Mouse (Mus musculus) B cell, adult 2 months (primary cell): ENCODE results near the gene Esrrg.
A peak's percentile ranks its signal among the peaks of the same experiment; 100 is the strongest.

Experiments
- DNase-seq, 2 experiments: peaks; one replicate each; pipeline ENCODE4 v3.0.0; 2022

Gene Esrrg

DNA sequence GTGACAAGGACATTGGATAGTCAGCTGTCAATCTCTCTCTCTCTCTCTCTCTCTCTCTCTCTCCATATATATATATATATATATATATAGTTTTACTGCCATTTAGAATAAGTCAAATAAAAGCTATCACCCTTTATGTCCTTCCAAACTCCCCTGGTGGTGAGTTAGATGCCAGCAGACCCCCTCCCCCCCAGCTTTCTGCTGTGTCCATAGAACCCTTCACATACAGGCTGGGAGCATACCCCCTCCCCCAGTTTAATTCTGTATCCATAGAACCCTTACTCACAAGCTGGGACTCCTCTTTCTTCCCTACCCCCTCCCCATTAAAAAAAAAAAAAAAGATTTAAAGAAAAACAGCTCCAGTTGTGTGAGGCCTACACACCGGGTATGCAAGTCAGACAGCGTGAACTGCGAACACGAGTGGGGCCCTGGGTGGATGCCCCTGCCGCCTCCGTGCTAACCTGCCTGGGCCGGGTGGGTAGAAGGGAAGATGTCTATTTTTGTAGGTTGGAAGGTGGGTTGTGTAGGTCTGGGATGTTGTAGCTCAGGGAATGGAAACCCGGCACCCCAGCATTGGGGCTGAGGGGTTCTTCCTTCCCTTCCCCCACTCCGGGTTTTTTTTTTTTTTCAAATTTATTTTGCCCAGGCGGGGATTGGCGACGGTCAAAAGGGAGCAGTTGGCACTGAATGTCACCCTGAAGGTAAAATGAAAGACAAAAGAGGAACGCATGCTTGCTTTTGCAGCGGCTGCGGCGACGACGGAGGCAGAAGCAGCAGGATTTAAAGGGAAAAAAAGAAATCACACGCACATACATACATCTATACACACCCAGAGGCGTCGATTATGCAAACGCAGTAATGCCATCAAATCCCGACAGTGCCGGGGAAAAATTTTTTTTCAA is 42.4 kb downstream of the Esrrg start:
- DNase-seq: no peak

DNA sequence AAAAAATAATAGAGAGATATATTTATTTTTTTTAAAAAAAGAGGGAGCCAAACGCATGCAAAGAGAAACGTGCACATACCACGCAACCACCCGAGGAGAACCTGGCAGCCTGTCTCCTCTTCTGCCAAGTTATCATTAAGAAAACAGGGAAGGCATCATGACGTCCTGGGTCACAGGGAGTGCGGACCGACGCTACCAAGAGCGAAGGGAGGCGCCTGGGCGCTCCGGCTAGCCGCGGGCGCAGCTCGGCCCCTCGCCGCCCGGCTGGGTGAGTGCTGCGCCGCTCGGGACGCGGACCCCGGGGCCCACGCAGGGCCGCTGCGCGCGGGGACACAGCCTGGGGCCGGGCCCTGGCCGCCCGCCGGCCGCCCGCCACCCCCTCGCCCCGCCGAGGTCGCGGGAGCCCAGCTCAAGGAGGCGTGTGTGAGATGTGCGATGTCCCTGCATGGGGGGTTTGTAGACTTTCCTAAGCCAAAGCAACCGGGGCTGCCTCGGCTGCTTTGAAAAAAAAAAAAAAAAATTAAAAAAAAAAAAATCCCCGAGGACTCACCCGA is 43.2 kb downstream of the Esrrg start:
- DNase-seq: no peak

GRCm38 (mm10) chr1:187652445-187652844 is 43.9 kb downstream of the Esrrg start:
- DNase-seq: peak in 1 of 2 experiments; percentile 5

GRCm38 (mm10) chr1:187653390-187653789 is 44.8 kb downstream of the Esrrg start:
- no peak for DNase-seq

DNA sequence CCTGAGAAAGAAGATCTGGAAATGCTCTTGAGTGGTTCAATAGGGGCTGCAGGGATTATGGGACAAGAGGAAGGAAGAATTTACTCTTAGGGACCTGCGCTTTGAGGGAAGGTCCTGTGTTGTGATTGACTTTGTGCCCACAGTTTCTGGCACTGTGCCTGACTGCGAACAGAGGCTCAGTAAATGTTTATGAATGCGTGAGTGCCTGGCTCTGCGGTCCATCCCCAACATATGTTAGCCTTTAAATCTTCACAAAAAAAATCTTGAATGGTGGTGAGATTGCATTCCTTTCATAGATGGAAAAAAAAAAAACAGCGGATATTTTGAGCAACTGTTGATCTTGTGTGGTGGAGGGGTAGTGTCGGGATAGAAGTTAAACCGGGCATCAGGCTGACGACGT is 52.4 kb downstream of the Esrrg start:
- no peak for DNase-seq

DNA sequence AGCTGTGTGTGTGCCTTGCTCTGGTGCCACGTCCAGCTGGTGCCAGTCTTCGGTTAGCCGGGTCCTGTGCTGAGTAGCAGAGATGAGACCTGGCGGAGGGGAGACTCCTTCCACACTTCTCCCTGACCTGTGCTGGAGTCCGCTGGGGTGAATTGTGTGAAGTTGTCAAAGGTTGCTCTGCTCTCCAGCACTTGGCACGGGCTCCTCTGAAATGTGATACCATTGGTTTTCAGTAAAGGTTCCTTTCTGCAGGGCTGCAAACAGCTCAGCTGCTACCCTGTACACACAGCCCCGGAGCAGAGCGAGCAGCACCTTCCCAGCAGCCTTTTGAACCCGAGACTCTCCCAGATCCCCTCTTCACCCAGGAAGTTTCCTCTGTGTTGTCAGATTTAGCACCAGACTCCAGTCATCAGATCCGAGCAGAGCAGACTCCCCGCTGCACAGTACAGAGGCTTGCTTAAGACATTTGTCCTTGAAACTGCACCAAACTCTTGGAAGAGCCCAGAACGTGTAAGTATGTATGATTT is 53.6 kb downstream of the Esrrg start:
- DNase-seq: no peak

DNA sequence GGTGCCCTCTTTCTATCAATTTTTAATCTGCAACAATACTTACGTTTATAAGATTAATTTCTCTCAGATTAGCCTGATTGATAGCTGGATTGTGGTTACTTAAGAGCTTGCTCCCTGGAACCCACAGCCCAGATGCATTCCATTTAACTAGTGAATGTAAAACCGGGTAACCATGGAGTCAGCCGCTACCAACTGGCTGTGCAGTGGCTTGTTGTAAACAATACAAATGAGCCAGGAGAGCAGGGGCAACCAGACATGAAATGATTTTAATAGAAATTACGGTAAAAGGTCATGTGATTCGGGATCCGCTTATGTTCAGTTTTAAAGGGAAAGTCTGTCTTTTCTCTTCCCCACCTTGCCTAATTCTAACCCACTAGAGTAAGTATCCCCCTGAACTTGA is 54.8 kb downstream of the Esrrg start:
- no peak for DNase-seq

GRCm38 (mm10) chr1:187664261-187664660 is 55.7 kb downstream of the Esrrg start:
- no peak for DNase-seq

DNA sequence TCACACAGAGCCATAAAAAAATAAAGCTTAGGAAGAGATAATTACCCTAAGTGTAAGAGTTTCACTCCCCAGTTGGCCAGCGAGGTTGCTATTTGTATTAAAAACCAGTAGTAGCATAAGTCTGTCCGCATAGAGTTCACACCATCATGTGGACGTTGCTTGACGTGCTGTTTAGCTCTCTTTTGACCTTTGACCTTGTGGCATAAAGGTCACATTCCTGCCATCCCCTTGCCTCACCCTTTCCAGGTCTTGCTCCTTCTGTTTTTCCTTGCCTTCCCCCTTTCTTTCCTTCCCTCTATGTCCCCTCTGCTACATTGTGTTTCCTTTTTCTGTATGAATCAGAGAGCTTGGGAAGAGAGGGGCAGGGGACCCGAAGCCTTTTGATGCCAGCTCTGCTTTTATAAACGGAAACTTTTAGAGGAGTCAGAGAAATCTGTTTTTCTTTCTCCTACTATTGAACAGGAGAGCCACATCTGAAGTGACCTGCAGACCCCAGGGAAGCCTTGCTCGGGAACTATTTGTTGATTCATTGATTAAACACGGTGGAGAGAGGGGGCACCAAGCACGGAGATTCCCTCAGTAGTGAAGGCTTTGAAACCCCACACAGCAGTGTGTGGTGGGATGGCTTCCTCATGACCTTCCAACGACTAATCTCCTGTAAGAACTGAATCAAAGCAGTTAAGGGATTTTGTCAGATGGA is 57.5 kb downstream of the Esrrg start:
- no peak for DNase-seq

- DNase-seq: no peak
Measured at GRCm38 (mm10) chr1:187669746-187670145, 61.2 kb downstream of the Esrrg start.

DNA sequence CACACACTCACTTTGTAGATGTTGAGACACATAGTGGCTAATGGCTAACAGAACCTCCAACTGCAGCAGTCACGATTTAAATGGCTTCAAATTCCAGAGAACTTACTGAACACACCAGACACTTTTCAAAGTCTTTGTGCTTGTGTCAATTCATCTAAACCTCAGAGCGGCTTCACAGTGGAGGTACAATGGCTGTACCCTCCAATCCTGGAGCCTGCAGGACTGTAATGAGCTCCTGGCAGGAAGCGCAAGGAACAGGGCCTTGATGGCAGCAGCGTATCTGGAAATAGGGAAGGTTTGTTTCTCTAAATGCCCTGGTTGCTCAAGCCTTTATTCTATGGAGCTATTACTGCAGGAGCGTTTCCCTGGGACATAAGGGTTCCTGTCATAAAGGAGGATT is 63.9 kb downstream of the Esrrg start:
- no peak for DNase-seq

DNA sequence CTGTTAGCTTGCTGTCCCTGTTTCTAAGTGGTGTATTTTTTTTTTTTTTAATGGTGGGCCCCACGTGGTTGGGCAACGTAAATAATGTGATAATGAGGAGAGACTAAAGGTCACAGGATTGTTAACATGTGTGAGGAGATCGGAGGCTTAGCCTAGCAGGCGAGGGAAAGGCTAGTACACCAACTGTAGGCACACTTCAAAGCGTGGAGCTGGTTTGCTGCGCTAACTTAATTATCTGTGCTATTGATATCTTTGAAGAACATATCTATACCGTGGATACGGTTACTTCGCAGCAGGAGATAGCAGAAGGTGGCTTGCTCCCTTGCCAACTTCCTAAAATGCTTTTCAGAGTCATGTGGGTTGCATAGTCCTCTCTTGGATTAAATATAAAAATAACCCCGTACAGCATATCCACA is 66.2 kb downstream of the Esrrg start:
- DNase-seq: no peak

GRCm38 (mm10) chr1:187676626-187677025 is 68.0 kb downstream of the Esrrg start:
- no peak for DNase-seq

DNA sequence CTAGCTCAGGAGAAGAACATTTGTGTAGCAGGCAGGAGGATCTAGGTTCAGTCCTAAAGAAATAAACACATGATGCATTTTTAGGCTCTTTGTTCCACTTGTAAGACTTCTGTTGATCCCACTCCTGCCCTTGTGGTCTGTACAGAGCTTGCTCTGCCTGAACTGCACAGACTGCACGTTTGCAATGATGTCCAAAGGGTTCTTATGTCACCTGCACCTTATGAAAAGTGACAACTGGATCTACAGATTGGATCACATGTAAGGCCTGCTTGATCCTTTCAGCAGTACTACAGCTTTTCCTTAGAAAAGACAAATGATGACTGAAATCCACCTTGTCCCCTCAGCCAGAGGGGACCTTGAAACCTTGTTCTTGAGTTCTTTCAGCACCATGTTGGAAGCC is 70.7 kb downstream of the Esrrg start:
- no peak for DNase-seq

DNA sequence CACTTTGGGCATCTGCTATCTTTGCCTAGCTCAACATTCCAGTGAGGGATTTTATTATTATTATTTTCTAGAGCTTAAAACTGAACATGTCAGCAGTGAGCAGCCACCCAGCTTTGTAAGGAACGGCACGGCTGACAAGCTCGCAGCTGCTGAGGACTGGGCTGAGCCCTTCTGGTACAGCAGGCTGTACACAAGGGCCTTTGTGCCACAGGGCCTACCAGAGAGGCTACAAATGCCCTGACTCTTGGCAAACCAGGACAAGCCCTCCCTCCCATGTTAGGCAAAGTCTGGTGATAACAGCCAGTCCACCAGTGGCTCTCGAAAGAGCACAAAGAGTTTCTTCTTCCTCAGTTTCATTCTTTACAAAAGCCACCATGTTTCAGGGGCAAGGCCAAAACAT is 75.9 kb downstream of the Esrrg start:
- no peak for DNase-seq

GRCm38 (mm10) chr1:187691846-187692525 is 83.4 kb downstream of the Esrrg start:
- DNase-seq: no peak

DNA sequence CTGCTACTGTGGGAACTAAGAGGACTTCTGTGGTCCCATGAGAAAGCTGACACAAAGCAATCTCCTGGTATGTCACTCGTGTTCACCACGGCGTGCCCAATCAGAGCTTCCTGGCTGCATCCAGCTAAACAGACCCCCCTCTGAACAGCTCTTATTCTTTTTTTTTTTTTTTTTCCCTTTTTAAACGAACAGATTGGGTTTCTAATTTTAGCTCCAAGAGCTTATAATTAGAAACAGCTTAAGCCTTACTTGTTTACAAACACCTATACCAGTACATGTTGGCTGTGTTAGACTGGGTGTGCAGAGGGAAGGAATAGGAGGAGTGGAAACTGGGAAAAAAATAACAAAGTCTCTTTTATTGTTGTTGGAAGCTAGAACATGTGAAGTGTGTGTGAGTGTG is 86.3 kb downstream of the Esrrg start:
- DNase-seq: no peak

DNA sequence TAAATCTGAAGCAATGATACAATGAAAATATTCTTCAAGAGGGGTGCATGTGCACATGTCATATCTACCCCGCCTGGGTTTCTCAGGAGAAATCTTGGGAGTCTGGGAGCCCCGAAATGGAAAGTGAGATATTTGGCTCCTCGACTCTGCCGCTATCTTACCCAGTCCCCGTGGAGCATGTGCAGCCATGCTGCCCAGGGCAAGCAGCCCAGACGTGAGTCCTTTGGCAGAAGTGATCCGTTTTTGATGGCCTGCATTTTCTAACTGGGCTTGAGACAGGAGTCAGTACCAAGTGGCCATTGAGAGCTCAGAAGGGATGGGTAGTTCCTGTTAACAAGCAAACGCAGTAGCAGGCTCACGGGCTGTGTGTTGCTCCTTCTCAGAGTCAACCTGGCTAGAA is 89.6 kb downstream of the Esrrg start:
- no peak for DNase-seq

DNA sequence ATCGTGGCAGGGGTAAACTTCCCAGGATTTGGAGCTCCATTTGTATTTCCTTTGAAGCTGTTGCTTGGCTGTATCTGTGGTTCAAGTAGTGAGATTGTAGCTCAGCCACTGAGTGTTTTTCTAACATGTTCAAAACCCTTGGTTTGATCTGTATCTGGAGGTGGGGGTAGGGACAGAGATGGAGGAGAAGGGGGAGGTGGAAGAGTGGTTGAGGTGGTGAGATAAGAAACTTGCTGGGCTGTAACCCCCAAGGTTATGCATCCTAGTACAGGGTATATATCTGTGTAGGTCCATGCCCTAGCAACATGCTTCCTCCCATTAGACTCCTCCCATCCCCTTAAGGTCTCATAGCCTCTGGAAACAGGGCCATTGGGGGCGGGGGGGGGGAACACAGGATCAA is 92.4 kb downstream of the Esrrg start:
- DNase-seq: no peak

DNA sequence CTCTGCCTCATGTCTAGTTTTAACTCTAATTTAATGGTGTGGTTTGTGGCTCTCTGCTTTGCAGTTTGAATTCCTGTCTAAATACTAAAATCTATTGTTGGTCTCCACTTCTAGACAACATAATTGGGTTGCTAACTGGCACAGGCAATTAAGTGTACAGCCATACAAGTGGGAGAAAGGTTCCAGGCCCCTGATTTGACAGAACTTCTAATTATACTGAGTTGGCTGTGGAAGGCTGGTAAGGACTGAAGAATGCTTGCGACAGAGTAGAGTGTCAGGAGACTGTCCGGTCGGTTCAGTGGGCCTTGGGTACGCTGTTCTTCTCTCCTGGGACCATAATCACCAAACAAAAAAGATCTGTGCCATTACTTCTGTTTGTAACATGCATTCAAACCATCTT is 96.3 kb downstream of the Esrrg start:
- DNase-seq: no peak

- DNase-seq: no peak
Measured at GRCm38 (mm10) chr1:187705348-187705747, 96.8 kb downstream of the Esrrg start.

- DNase-seq: no peak
Measured at GRCm38 (mm10) chr1:187706046-187706445, 97.5 kb downstream of the Esrrg start.

- no peak for DNase-seq
Measured at GRCm38 (mm10) chr1:187707176-187707575, 98.6 kb downstream of the Esrrg start.
